In the genomic region with DNA sequence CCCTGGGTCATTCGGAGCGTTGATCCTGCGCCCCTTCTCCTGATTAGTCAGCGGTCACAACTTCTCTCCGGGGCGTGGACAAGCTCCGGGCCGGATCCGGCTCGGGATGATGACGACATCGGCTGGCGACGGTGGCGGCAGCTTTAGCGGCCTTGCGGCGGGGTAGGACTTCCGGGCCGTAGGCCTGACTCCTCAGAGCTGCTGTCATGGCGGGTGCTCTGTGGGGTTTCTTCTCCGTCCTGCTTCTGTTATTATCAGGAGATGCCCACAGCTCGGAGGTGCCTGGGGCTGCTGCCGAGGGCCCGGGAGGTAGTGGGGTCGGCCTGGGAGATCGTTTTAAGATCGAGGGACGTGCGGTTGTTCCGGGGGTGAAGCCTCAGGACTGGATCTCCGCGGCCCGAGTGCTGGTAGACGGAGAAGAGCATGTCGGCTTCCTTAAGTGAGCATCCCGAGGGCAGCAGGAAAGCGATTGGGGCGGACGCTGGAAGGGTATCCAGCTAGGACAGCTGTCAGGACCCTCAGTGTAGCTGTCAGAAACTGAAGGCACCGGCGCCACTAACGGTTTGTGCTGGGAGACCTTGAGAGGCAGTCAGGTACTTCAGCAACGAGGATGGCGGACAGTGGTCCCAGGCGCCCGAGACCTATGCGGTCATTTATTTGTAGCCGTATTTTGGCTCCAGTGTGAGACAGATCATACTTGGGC, we compare ENCODE assay signal across 8 mouse cellular contexts. TPM values are rescaled to one million over a fixed set of nuclear protein-coding genes. Genes with fewer than 3 reads are reported as not detected.
DNase-seq lines count a peak whose midpoint lies in the region; ATAC-seq lines count a peak whose summit lies in the region.

A gene (plus strand): TSS at position 136 of the 703 bp plus-strand sequence.

- peak; percentile 94 for DNase-seq in adipocyte (ENCODE audit: low spot score)
- peak; percentile 98 for DNase-seq in embryo, embryonic 10 days (ENCODE audit: low spot score)
- DNase-seq in gastrocnemius, postnatal 14 days, result peak; percentile 99
- DNase-seq in left cerebral cortex, postnatal 10 days (ENCODE audit: extremely low spot score in 1 of 2, low spot score in 2 of 2), result peak; percentile 93 to 99
- peak; percentile 98 for DNase-seq in right cerebral cortex, postnatal 25 days
- DNase-seq in urinary bladder, postnatal 4 days (ENCODE audit: low spot score in 2 of 2), result peak; percentile 95 to 99

- intact Hi-C loops in gastrocnemius, postnatal 14 days (cut with DNase I; ENCODE audit: low total_unique reads), result no loop called here
- intact Hi-C loops in left cerebral cortex, postnatal 10 days (cut with DNase I), result loop anchor here (5.0 kb wide), 1 partner anchor 78 kb away; a partner anchor contains a TSS

- peak; percentile 96 for ATAC-seq in inflammation-experienced regulatory T-cells, adult 6 months
- peak; percentile 97 for ATAC-seq in megakaryocyte-erythroid progenitor cell, adult 5-6 weeks (replicated peaks; ENCODE audit: low FRiP score, low TSS enrichment, poor library complexity, severe bottlenecking)

RNA-seq across cellular contexts. Expression of the gene that starts here (rescaled TPM):
- 10 to 100 TPM; 12.3 to 12.8 TPM for total RNA-seq in gastrocnemius, postnatal 14 days (2021)
- polyA plus RNA-seq in inflammation-experienced regulatory T-cells, adult 6 months (2017; shearing (Covaris generic)), result 10 to 100 TPM; 12.9 to 18.2 (median 13.3) TPM
- 10 to 100 TPM; 37.5 to 38.2 TPM for total RNA-seq in left cerebral cortex, postnatal 10 days (2021)
- total RNA-seq in megakaryocyte-erythroid progenitor cell, adult 5-6 weeks (2014; fragmentation: Nextera tagmentation), result 13.8 and 14.7 TPM in 2 replicates
- 9.7 and 10.5 TPM in 2 replicates for total RNA-seq in megakaryocyte-erythroid progenitor cell, adult 5-6 weeks (2017)

Comparison
In these comparisons a context has a peak if more than half of its experiments do, and no peak if none do; other contexts are left out.
1. Peak in every context shown above with its lines: DNase-seq and ATAC-seq.